Mouse (Mus musculus) adrenal gland, adult (tissue): Measurements from ENCODE around the gene Vps53.

ENCODE experiments used
- DNase-seq, 2 experiments: peaks; one replicate each; pipeline ENCODE4 v3.0.0; 2022 to 2023; ENCODE audit warnings: low spot score in 1 of 2; ENCODE audit not compliant: inconsistent age in 2 of 2

Vps53 gene

GRCm38 (mm10) chr11:76168976-76169375, 10.5 kb downstream of the Vps53 start:
- DNase-seq, result no peak

GRCm38 (mm10) chr11:76167079-76167765, 12.2 kb downstream of the Vps53 start:
- peak; percentile 88 to 95 for DNase-seq

- DNase-seq, result peak; percentile 67 to 79
Observed at GRCm38 (mm10) chr11:76166657-76167056, 12.8 kb downstream of the Vps53 start.

GRCm38 (mm10) chr11:76160251-76160650, 19.2 kb downstream of the Vps53 start:
- DNase-seq, result no peak

GRCm38 (mm10) chr11:76158375-76158774, 21.1 kb downstream of the Vps53 start:
- DNase-seq, result no peak

- no peak for DNase-seq
Observed at GRCm38 (mm10) chr11:76154861-76155260, 24.6 kb downstream of the Vps53 start.

- no peak for DNase-seq
Observed at GRCm38 (mm10) chr11:76154200-76154599, 25.2 kb downstream of the Vps53 start.

GRCm38 (mm10) chr11:76153236-76153951, 26.1 kb downstream of the Vps53 start:
- no peak for DNase-seq

GRCm38 (mm10) chr11:76150980-76151379, 28.5 kb downstream of the Vps53 start:
- no peak for DNase-seq

GRCm38 (mm10) chr11:76148055-76149008, 31.1 kb downstream of the Vps53 start:
- no peak for DNase-seq

- no peak for DNase-seq
Observed at GRCm38 (mm10) chr11:76146187-76147010, 33.0 kb downstream of the Vps53 start.

GRCm38 (mm10) chr11:76145169-76145568, 34.3 kb downstream of the Vps53 start:
- DNase-seq, result no peak

- no peak for DNase-seq
Observed at GRCm38 (mm10) chr11:76144386-76144785, 35.1 kb downstream of the Vps53 start.

GRCm38 (mm10) chr11:76137996-76138395, 41.5 kb downstream of the Vps53 start:
- DNase-seq, result peak in 1 of 2 experiments; percentile 53

- peak; percentile 69 to 85 for DNase-seq
Observed at GRCm38 (mm10) chr11:76135641-76136437, 43.6 kb downstream of the Vps53 start.

GRCm38 (mm10) chr11:76130859-76131258, 48.6 kb downstream of the Vps53 start:
- peak; percentile 46 to 71 for DNase-seq

GRCm38 (mm10) chr11:76125386-76125785, 54.1 kb downstream of the Vps53 start:
- DNase-seq, result no peak

- no peak for DNase-seq
Observed at GRCm38 (mm10) chr11:76123517-76123916, 55.9 kb downstream of the Vps53 start.

- DNase-seq, result no peak
Observed at GRCm38 (mm10) chr11:76122571-76122970, 56.9 kb downstream of the Vps53 start.

- no peak for DNase-seq
Observed at GRCm38 (mm10) chr11:76121086-76121485, 58.4 kb downstream of the Vps53 start.
